Mouse (Mus musculus) left cerebral cortex, postnatal 10 days (tissue): ENCODE data around the gene Cnfn. TPM values are rescaled to one million over a fixed set of nuclear protein-coding genes. Genes with fewer than 3 reads are reported as not detected.

Experiments used
- total RNA-seq, 2 experiments: library from RNA; stranded (reverse); gene quantifications; 2 replicates each; pipeline ENCODE4 v1.2.3; 2021

The Cnfn gene
- total RNA-seq, 2 experiments from 2014 or later = not detected

Other genes starting within 250 kb of the Cnfn start
- 10 to 100 TPM; 11.0 to 14.1 TPM for gene Pou2f2, start 190.0 kb downstream of the Cnfn start, total RNA-seq
- 10 to 100 TPM; 22.7 to 23.8 TPM for gene Dedd2, start 149.1 kb downstream of the Cnfn start, total RNA-seq
- gene Zfp526, start 148.3 kb downstream of the Cnfn start, total RNA-seq = 1 to 10 TPM; 7.8 to 8.5 TPM
- 100 to 1,000 TPM; 205 TPM for gene Gsk3a, start 131.9 kb downstream of the Cnfn start, total RNA-seq
- gene Erf, start 119.0 kb downstream of the Cnfn start, total RNA-seq = 10 to 100 TPM; 47.7 to 55.1 TPM
- gene Cic, start 102.0 kb downstream of the Cnfn start, total RNA-seq = 100 to 1,000 TPM; 244 to 271 TPM
- 10 to 100 TPM; 64.1 to 67.5 TPM for gene Pafah1b3, start 71.7 kb downstream of the Cnfn start, total RNA-seq
- under 1 TPM in 1 of 2 experiments, not detected in 1; 0.28 TPM for gene Prr19, start 68.3 kb downstream of the Cnfn start, total RNA-seq
- gene Tmem145, start 63.6 kb downstream of the Cnfn start, total RNA-seq = 10 to 100 TPM; 89.2 to 91.0 TPM
- 10 to 100 TPM; 90.4 to 91.8 TPM for gene Megf8, start 52.6 kb downstream of the Cnfn start, total RNA-seq
- gene Lipe, start 29.0 kb upstream of the Cnfn start, total RNA-seq = 1 to 10 TPM; 6.9 to 7.8 TPM
- not detected for gene Cxcl17, start 43.2 kb upstream of the Cnfn start, total RNA-seq
- gene Ceacam1, start 107.9 kb upstream of the Cnfn start, total RNA-seq = 1 to 10 TPM; 1.1 to 1.8 TPM
- gene Ceacam2, start 170.1 kb upstream of the Cnfn start, total RNA-seq = under 1 TPM in 1 of 2 experiments, not detected in 1; 0.34 TPM
- under 1 TPM in 1 of 2 experiments, not detected in 1; 0.64 TPM for gene Erich4, start 246.2 kb upstream of the Cnfn start, total RNA-seq
- 10 to 100 TPM; 29.3 to 37.6 TPM for gene Dmac2, start 249.7 kb upstream of the Cnfn start, total RNA-seq